Mouse (Mus musculus) gastrocnemius, postnatal 4 days (tissue): ENCODE measurements at regions not wholly inside any gene's neighbourhood (a gene's known extent, or its start where the extent isn't known, plus 50 kb on each side); places are given as distances from the start of the nearest gene placed in this dataset.

ENCODE experiments used
- DNase-seq, 2 experiments: peaks; one replicate each; pipeline ENCODE4 v3.0.0; 2021 to 2022; ENCODE audit warnings: low spot score in 2 of 2, mixed read lengths in 2 of 2

DNA sequence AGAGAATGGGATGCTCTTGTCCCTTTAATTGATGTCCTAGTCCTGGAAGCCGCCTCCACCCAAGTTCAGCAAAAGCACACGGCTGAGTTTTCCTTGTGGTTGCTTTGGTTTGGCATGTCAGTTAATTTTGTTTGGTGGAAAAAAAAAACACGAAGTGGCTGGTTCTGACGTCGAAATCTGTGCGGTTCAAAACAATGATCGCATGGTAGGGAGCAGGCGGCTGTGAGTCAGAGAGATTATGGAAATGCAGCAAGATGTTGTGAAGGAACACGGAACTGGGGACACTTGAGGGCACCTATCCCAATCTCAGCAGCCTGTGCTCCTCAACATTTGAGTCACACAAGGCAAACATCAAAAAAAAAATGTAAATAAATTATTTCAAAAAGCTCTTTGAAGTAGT is 266.1 kb downstream of the Gm826 start:
- DNase-seq = no peak

DNA sequence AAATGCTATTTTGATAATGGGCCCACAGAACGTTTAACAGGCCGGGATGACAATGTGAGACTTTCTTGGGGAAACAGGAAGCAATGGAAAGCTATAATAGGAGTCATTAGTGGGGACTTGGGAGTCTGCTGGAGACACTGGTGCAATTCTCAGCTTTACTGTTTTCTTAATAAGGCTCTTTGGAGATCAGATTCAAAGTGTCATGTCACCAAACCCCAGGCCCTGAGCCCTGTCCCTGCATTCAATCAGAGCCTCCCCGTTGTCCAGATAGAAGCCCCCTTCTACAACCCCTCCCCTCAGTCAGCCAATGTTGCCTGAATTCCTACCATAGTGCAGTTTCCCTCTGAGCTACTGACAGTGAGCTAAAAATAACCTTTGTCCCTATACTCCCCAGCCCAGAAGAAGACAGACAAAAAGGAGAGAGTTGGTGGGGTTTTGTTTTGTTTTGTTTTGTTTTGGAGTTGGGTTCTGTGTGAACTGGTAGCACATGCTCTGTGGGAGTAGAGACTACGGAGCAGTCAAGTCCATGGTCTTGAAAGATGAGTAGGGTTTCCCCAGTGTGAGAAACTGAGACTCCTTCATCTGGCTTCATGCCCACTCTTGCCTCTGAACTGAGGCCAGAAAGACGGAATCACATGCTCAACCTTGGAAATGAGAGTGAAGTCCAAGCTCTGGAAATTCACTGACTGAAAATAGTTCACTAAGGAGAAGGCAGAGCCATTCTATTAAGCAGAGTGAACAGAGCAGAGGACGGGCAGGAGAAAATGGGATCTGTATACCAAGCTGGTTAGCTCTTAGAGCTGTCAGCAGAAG is 267.3 kb downstream of the Gm826 start:
- DNase-seq = peak; percentile 29 to 59

DNA sequence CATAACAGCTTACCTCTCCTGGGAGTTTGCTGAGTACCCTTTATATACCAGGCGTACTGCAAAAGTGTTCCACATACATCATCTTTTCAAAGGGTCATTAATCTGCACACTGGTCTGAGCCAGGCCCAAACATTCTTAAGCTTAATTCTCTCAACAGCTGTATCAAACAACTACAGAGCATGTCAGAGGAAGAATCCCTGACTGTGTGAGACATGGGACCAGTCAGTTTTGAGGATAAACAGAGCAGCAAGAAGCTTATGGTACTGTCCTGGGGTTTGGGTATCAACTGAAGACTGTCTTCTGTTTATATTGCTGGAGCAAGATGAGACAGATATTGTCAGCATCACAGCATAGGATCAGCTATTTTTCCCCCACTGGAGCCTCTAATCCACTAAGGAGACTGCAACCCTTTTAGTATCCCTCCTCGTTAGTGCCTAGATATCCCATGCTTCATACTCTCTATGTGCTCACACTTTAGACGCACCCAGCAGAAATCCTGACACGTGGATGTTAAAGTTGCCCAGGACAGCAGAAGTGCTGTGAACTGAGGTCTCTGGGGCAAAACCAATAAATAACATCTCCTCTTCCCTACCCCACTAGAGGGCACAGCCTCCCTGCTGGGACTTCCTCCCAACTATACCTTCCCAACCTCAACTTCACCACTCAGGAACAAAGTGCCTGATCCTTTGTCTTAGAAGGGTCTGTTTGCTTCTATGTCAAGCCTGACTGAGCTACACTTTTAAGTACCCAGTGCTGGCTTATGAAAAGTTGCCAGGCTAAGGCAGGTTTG is 271.6 kb downstream of the Gm826 start:
- DNase-seq = no peak

DNA sequence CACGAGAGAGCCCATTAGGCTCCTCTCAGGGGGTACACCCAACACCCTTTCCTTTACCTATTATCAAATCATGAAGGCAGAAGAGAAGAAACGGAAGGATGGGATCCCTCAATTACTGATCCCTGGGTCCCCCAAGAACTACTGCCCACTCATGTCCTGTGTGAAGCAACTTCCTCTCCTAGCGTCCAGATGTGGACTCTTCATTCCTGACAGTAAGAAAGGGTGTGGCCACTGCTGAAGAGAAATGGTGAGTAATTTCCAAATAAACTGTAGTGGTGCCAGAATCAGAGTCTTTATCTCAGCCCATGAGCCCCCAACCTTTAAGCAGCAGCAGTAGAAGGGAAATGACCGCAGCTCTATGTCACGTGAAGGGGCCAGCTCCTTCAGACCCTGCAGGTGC is 273.9 kb downstream of the Gm826 start:
- no peak for DNase-seq

DNA sequence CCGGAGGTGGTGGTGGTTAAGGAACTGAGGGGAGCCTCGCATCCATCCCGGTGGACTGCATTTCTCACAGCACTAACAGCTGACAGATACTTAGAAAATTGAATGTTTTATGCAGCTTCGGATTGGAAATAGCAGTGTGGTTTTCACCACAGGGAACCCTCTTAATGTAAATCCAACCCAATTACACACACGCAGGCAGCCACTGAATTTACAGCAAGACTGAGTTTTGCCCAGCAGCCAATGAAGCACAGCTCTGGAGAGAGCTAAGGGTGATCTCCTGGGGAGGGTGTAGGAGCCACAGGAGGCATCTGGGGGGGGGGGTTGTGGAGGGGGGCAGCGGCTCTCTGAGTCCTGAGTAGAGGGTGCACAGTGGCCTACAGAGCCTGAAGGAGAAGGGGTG is 276.8 kb downstream of the Gm826 start:
- DNase-seq = no peak

DNA sequence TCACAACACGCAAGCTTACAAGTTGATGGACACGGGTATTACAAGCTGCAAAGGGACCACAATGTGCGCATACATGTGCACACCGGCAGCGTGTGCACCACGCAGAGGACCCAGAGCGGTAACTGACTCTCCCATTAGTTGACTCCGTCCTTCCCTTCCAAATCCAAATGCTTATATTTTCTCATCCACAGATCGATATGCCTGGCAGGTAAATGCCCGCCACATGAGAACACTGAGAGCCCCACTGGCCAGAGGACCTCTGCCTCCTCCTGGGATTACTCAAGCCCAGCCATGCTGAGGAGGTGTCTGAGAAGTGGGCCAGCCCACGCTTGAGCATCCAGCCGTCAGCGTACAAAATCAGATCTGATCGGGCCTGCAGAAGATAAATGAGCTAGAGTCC is 279.6 kb downstream of the Gm826 start:
- DNase-seq = no peak

DNA sequence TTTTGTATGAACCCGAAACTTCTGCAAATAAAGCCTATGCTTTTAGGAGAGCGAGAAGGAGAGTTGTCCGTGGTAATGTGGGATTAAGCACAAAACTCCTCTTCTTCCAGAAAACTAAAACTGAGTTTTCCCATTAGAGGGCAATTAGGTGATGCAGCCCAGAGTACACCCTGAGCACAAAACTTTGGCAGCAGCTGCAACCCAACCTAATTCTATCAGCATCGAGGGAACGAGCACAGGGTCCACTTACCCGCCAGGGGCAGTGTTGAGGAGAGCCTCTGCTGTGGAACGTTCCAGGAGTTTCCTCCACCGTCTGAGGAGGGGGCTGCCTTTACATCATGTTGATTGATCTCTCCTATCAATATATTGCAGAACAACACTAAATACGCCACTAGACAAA is 285.7 kb downstream of the Gm826 start:
- DNase-seq = no peak

DNA sequence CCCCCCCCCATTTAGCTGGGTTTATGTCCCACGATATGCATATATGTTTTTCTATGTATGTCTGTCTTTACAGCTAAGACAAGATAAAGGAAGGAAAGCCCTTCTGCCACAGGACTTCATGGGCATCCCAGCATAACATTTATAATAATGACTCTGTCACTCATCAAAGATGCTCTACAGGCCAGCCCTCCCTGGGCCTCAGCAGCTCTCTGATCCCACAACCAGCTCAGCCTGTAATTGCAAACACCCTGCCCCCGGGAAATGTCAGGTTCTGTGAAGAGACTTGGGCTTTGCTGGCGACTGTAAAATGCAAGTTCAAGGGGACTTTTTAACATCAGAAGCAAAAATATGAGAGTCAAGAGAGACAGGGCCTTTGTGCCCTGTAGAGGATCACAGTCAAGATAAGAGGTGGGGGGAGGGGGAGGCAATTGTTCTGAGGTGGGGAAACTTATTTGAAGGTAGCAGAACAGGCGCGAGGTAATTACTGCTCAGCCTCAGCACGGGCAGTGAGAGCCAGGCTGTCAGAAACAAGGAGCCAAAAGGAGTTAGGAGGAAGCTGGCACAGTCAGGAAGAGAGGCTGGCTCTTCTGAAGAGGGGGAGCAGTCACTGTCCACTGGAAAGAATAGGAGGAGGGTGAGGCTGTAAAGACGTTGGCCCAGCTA is 286.9 kb downstream of the Gm826 start:
- no peak for DNase-seq

DNA sequence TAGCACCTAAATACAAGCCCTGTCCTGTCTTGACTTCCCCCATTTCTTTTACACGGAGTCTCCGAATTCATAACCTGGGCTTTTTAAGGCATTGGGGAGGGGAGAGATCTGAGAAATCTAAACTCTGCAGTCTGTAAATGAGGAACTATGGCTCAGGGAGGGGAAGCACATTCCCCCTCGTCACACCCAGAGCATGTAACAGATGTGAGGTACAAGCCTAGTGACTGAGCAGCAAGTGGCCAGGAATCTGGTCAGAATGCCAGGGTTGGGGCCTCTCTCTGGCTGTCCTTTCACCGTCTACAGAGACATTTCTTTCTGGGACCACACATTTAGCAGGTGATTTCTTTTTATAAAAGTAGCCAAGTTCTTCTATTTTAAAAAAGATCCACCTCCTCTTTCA is 289.4 kb downstream of the Gm826 start:
- peak in 1 of 2 experiments; percentile 23 for DNase-seq

DNA sequence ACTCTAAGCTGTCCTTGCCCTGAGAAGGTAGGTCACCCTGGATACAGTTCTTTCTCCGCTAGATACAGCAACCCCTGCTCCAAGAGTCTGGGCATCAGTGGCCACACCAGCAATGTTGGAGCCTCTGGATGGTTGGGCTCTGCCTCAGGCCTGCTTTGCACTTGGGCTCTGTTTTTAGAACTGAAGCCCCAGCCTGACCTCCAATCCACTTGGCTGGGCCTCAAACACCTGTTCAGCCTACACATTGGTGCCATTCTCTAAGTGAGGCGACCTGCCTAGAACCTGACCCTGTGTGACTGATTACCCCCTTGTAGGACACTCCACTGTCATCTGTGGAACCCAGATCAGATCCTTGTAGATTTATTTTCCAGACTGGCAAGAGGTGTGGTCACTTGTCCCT is 289.8 kb downstream of the Gm826 start:
- peak in 1 of 2 experiments; percentile 69 for DNase-seq

DNA sequence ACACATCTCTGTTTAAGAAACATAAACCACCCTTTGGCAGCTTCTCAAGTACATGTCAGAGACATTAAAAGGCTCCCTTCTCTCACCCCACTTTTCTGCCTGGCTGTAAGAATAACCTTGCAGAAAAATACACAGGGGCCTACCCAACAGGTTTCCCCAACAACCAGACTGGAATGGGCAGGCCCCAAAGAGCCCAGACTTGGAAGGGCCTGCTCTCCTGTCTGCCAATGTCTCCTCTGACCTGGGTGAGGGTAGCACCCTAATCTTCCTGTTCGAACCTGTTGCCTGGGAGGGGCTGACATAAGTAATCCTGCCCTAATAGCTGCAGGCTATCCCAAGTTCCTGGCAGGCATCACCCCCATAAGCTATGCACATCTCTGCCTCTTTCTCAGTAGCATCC is 304.5 kb downstream of the Gm826 start:
- no peak for DNase-seq

DNA sequence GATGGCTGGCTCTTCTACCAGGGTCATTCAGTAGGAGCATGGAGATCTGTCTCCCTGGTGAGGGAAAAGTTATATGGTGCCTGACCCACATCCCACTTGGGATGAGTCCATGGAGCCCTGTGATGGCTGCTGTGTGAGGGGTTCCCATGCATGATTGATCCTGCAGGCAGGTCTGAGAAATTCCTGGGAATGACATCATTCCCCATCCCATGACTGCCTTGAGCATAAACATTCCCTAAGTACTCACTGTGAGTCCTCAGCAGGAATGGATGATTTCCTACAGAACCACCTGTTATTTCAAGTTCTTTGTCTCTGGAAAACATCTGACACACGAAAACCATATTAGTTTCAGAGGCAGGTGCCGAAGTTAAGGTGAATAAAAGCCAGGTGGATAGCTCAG is 305.5 kb downstream of the Gm826 start:
- DNase-seq = no peak

DNA sequence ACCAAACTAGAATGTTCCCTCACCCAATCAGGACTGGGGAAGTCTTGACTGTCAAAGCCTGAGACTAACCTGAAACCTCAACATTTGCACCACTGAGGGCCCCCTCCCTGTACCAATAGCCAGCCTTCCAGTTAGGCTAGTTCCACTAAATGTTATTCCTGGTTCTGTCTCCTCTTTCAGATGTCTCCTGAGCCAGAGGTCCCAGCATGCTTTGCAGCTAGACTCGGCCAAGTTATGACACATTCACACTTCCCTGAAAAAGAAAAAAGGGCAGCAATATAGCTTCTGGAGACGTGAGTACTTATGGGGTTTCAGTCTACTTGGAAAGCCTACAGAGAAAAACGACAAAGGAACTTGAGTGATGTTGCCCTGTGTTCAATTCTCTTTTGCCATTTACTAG is 308.1 kb downstream of the Gm826 start:
- DNase-seq = no peak

DNA sequence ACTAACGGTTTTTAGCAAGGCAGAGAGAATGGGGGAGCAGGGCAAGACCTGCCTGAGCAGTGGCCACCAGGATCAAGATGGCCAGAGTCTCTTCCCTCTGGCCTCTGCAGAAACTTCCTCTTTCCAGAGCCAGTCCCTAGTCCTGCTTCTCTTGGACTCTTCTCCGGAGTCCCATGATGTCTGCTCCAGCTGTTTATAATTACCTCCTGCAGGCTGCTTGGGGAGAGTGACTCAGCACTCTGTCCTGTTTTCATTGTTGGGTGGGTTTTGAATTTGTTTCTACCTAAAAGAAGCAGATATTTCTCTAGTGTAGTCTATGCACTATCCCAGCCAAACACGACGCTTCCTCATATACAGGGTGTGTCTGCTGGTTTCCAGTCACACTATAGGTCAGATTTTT is 312.4 kb downstream of the Gm826 start:
- DNase-seq = no peak

DNA sequence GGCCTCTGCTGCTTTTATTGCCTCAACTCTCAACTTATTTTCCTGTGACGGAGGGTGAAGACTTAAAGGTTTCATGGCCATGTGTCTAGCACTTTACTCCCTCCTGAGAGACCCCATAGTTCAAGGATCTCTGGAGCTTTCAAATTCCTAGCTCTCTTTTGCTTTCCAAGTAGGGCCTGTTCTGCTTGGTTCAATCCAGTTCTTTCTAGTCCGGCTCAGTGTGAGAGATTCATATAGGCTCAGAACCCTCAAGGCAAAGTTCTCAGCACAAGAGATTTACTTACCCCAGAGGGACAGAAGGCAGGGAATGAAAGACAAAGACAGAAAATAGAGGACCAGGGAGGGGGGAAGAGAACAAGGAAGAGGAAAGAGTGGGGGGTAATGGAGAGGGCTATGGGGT is 313.1 kb downstream of the Gm826 start:
- DNase-seq = no peak

DNA sequence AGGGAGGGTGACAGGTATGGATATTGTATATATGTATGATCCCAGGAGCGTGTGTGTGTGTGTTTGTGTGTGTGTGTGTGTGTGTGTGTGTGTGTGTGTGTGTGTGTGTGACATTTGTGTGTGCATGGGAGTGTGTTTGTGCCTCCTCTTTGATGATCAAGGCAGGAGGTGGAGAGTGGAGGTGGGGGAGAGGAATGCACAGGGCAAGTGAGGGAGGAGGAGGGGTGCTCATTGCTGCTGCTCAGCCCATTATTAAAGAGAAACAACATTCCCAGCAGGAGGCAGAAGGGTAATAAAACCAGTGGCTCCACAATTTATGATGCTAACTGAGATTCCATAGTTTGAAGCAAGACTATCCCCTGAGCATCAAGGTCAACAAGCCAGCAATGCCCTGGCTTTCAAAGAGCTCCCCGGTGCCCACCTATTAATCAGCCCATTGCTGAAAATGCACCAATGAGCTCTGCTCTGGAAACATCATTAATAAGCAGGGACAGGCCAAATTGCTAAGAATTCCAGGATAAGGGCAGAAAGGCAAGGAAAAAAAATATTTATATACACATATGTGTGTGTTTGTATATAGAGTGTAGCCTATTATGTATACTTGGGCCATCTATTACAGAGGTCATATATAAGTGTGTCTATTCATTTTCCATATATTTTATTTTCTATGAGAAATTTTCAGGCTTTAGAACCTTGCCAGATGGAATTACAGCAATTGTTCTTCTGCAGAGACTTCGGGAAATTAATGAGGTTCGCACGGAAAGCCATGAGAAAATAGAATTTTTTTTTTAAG is 316.7 kb downstream of the Gm826 start:
- no peak for DNase-seq

DNA sequence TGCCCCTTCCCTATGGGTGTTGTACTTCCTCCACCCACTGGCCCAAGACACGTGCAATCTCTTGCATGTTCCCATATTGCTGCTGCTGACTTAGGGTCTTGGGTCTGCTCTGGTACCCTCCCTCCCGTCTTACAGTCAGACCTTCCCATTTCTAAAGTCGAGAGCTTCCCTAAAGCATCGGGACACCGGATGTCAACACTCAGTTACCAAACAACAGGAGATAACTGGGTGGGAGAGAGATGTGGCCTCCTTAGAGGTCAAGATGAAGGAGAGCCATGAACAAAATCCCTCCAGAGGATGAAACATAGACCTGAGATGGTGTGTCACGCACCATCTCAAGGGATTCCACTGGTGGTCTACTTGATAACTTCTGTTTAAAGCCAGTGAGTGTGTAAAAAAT is 322.5 kb downstream of the Gm826 start:
- DNase-seq = no peak

DNA sequence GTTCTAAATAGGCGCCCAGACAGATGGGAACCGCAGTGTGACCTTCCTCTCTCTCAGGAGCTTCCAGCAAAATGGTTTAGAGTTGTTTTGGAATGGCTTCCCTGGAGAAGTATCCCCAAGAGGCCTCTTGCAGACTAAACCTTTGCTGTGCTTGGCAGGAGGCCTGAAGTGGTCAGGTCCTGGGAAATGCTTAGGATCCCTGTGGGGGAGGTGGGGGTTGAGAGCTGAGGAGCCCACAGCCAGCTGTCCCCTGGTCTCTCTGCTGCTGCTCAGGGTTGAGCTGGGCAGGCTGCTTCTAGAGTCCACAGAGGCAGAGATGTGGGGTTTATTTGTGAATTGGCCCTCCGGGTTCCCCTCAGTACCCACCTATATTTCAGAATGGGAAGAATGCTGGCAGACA is 331.3 kb downstream of the Gm826 start:
- DNase-seq = no peak

DNA sequence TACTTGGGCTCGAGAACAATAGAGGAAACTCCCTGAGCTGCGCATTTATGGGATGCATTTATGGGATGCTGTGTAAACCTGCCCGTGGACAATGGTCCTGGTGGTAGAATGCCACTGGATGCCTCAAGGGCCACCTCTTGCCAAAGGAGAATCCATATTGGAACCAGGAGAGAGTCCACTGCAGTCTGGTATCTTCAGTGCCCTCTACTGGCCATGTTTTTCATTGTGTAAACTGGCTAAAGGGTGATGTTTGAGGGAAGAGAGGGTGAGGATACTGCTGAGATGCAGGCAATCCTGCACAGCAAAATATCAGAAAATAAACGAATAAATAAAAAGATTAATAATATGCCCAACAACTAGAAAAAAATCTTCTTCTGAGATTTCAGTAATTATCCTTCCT is 333.5 kb downstream of the Gm826 start:
- DNase-seq = no peak

DNA sequence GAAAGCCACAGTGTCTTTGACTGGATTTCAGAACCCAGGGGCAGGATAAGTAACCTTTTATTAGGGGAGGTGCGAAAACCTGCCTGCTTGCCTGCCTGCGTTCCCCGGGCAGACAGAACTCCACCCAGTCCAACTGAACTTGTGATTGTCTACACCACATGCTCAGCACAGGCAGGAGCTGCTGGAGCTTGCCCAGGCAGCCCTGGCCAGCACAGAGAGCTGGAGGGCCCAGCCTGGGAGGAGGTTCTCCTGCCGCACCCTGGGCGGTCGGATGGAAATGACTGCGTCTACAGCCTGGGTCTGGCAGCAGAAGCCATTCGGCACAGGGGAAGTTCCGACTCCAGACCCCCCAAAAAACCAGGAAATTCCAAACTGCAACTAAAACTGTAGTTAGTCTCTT is 336.6 kb downstream of the Gm826 start:
- no peak for DNase-seq

DNA sequence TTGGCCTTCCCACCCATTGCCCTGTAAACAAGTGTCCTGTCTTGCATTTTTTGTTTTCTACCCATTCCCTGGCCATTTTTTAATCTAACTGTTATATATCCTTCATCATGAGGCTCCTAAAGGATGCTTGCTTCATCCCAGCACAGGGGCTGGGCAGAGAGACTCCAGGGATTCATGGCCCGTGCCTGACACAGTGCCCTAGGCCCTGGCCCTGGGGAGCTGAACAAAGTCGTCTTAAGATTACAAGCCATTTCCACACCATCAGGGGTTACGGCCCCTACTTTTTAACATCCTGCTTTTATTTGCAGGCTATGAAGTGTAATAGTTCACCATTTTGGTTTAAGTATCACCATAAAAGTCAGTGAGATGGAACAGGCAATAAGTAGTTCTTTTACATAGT is 339.5 kb downstream of the Gm826 start:
- no peak for DNase-seq
